Mouse (Mus musculus) midbrain, embryonic 11.5 days (tissue): ENCODE measurements at regions not wholly inside any gene's neighbourhood (a gene's known extent, or its start where the extent isn't known, plus 50 kb on each side); places are given as distances from the start of the nearest gene placed in this dataset.

Source experiments
- ATAC-seq: fragments of 200-750 bp; cut with Nextera tagmentation; 2 replicates; pipeline ENCODE4 v1.8.0; 2017; ENCODE audit warnings: moderate TSS enrichment, moderate library complexity; ENCODE audit not compliant: low FRiP score
- DNase-seq: peaks from one replicate; pipeline ENCODE4 v3.0.0; 2015; ENCODE audit warnings: low spot score; ENCODE audit errors: missing footprints
- H3K27ac ChIP-seq: fragments of 300-500 bp; sonication (generic); 2 replicates; pipeline ENCODE4 v1.5.1; 2014; ENCODE audit warnings: low read depth, low read length
- H3K27me3 ChIP-seq: fragments of 300-500 bp; sonication (generic); 2 replicates; pipeline ENCODE4 v1.6.1; 2014; ENCODE audit warnings: mild to moderate bottlenecking, low read length, moderate library complexity, mixed read lengths; ENCODE audit not compliant: control insufficient read depth, insufficient read depth
- H3K36me3 ChIP-seq: fragments of 300-500 bp; sonication (generic); 2 replicates; pipeline ENCODE4 v1.6.1; 2014; ENCODE audit warnings: mild to moderate bottlenecking, low read length, moderate library complexity, mixed read lengths; ENCODE audit not compliant: control insufficient read depth, insufficient read depth
- H3K4me1 ChIP-seq: fragments of 300-500 bp; sonication (generic); 2 replicates; pipeline ENCODE4 v1.6.1; 2014; ENCODE audit warnings: low read length; ENCODE audit not compliant: control insufficient read depth, insufficient read depth
- H3K4me2 ChIP-seq: fragments of 300-500 bp; sonication (generic); 2 replicates; pipeline ENCODE4 v1.6.1; 2014; ENCODE audit warnings: mild to moderate bottlenecking, moderate library complexity
- H3K4me3 ChIP-seq: fragments of 300-500 bp; sonication (generic); 2 replicates; pipeline ENCODE4 v1.5.1; 2014; ENCODE audit warnings: low read depth, low read length
- H3K9ac ChIP-seq: fragments of 300-500 bp; sonication (generic); 2 replicates; pipeline ENCODE4 v1.6.1; 2014; ENCODE audit warnings: low read length
- H3K9me3 ChIP-seq: fragments of 300-500 bp; sonication (generic); 2 replicates; pipeline ENCODE4 v1.6.1; 2016; ENCODE audit warnings: low read length; ENCODE audit not compliant: control insufficient read depth
- WGBS: fragments of 180-500 bp; shearing (Covaris S2); extraction: QIAGEN DNeasy Blood & Tissue Kit; methylation state at CpG from one replicate; pipeline ENCODE4 v1.1.7; 2014; 5-methylcytosine and 5-hydroxymethylcytosine counted together

DNA sequence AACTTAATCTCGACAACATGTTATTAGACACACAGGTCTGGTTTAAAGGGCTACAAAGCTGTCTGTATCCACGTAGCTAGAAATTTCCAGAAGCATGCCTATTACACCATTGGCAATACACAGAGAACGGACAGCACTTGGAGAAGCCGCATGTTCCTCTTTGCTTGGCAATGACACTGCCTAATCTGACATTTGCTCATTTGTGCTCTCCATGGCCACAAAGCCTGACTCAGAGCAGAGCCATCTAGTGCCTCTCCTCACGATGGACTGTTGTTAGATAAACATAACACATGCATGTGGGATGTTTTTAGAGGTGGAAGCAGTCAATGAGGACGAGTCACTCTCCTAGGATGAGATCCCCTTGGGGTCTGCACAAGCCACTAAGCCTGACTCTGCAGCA, 615.9 kb downstream of the Nedd1 start:
- no peaks in the 10 kb centered on the region for H3K36me3 ChIP-seq
- WGBS: 86% methylated on average over 6 of the region's 6 CpGs

DNA sequence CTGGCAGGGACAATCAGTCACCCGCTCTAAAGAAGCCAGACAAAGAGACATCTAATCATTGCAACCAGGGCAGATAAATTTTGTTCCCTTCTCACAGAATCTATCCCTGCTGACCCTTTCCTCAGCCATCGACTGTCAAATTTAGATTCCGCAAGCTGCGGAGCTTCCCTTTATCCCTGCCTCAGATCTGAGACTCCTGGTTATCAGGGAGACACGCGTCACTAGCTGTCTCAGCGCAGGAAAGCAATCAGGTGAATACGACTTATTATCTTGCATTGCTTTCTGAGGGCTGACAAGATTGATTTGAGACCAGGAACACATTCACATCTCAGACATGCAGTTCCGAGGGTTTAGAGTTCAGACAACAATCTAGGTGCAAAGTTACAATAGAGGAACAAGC, 618.3 kb downstream of the Nedd1 start:
- WGBS: 65% methylated on average over 9 of the region's 9 CpGs
- H3K9me3 ChIP-seq: no peaks in the 10 kb centered on the region
- no peak overlapping the region for H3K4me2 ChIP-seq
- no peak overlapping the region for H3K4me3 ChIP-seq
- H3K4me1 ChIP-seq: peaks cover 9% of the 10 kb centered on the region
- no peaks in the 10 kb centered on the region for H3K36me3 ChIP-seq
- DNase-seq (no peak), ATAC-seq (no peak)
- no peak overlapping the region for H3K9ac ChIP-seq
- peak overlapping the region; percentile 47 for H3K27ac ChIP-seq
- H3K27me3 ChIP-seq: no peaks in the 10 kb centered on the region

More for the DNA sequence above, 615.9 kb downstream of the Nedd1 start:
- Histone ChIP-seq H3K9ac (no peak overlapping the region), H3K4me3 (no peak overlapping the region), H3K4me2 (no peak overlapping the region), H3K9me3 (no peaks in the 10 kb centered on the region), H3K27me3 (no peaks in the 10 kb centered on the region), H3K4me1 (peaks cover 6% of the 10 kb centered on the region), H3K27ac (no peak overlapping the region)
- DNase-seq: no peak
- no peak for ATAC-seq

DNA sequence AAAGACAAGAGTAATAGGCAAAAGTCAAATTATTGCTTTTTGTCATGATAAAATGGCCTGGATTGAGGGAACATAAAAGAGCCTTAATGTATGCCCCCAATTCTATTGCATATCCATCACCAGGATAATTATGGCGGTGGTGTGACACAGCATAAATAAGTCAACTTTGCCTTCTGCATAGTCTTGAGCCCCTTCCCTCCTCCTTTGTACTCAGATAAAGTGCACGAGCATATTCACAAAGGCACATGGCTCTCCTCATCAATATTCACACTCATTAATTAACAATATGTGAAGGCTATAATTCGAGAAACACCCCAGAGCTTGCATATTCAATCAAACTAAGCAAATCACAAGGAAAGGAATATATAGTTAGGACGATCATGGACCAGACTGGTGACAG, 619.5 kb downstream of the Nedd1 start:
- Histone ChIP-seq H3K4me2 (no peak overlapping the region), H3K27ac (no peak overlapping the region), H3K4me1 (peaks cover 9% of the 10 kb centered on the region), H3K36me3 (no peaks in the 10 kb centered on the region), H3K9ac (no peak overlapping the region), H3K27me3 (no peaks in the 10 kb centered on the region), H3K9me3 (no peaks in the 10 kb centered on the region), H3K4me3 (no peak overlapping the region)
- DNase-seq: no peak
- ATAC-seq: peak; percentile 30; the same call in 1 of the 2 replicates
- WGBS: 63% methylated on average over 4 of the region's 4 CpGs

DNA sequence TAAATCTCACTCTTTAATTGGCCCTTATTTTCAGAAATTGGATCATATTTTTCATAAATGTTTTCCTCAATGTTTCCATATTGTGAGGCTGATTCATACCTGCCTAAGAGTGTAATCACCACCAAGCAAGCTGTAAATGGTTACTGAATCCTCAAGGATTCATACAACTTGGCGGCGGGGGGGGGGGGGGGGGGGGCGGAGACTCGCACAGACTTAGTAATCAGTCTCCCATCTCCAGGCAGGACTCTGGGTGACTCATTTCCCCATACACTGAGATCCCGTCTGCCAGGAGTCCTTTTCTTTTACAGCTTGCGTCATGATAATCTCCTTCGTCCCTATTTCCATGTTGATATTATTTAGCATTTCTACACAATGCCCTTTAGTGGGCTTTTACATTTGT, 624.7 kb downstream of the Nedd1 start:
- no peaks in the 10 kb centered on the region for H3K27me3 ChIP-seq
- H3K4me1 ChIP-seq: peaks cover 6% of the 10 kb centered on the region; the same call in 1 of the 2 replicates
- H3K9ac ChIP-seq: no peak overlapping the region
- DNase-seq (no peak), ATAC-seq (peak; percentile 49; the same call in 1 of the 2 replicates)
- no peak overlapping the region for H3K4me2 ChIP-seq
- H3K36me3 ChIP-seq: no peaks in the 10 kb centered on the region; the same call in 1 of the 2 replicates
- no peak overlapping the region for H3K4me3 ChIP-seq
- no peak overlapping the region for H3K27ac ChIP-seq
- WGBS: 22% methylated on average over 6 of the region's 7 CpGs
- no peaks in the 10 kb centered on the region for H3K9me3 ChIP-seq

DNA sequence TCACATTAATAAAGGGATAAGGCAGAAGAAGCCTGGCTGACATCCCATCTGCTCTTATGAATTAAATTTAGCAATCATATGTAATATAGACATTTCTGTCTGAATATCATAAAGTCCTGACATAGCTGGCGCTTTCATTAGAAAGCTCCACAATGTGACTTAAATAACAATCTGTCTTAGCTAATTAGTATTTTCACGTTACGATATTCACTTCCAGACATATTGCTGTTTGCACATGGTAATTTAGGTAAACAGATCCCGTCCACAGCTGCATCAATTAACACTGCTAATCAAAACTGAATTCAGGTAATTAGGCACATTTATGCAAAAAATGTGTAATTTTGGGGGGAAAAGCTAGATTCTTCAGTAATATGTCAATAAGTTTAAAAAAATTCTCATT, 625.1 kb downstream of the Nedd1 start:
- no peak overlapping the region for H3K4me3 ChIP-seq
- H3K9ac ChIP-seq: no peak overlapping the region
- no peaks in the 10 kb centered on the region for H3K9me3 ChIP-seq
- no peak for ATAC-seq
- no peak for DNase-seq
- 80% methylated on average over 4 of the region's 4 CpGs for WGBS
- H3K27me3 ChIP-seq: no peaks in the 10 kb centered on the region
- no peak overlapping the region for H3K4me2 ChIP-seq
- H3K4me1 ChIP-seq: peaks cover 9% of the 10 kb centered on the region
- H3K36me3 ChIP-seq: no peaks in the 10 kb centered on the region; the same call in 1 of the 2 replicates
- H3K27ac ChIP-seq: no peak overlapping the region

DNA sequence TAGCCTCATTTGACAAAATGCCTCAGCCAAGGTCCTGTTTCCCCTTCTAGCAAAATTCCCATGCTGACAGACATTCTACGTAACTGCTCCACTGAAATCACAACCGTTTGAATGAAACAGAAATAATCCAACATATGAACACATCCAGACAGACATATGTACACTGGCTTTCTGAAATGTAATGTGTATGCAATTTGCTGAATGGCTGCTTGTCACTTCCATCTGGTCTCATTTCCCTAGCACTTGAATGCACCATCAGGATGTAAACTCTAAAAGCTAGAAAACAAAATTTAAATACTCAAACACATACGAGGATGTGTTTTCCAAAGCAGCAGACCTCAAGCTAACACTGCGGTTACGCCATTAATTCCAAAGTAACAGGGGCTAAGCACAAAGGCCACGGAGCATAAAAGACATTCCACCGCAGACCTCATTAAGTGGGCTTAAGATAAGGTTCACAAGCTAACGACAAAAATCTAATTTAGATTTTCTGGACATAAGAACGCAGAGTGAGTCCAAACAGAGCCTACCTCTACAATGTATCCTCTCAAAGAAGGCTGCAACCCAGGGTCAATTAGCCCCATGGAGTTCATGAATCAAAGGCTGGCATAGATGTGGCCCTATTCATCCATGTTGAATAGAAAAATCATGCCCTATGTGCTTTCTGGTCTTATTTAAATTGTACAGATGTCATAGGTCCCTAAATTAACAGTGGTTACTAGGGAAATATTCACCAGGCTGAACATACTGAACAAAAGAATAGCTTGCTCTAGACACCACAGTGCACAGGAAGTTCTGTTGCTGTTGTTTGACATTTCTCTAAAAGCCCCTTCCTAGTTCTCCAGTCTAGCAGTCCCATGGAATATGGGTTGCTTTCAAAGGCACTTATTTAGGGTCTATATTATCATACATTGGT, 630.5 kb downstream of the Nedd1 start:
- no peaks in the 10 kb centered on the region for H3K27me3 ChIP-seq
- H3K27ac ChIP-seq: no peak overlapping the region
- peaks cover 8% of the 10 kb centered on the region; the same call in 1 of the 2 replicates for H3K4me1 ChIP-seq
- no peak for DNase-seq
- H3K4me2 ChIP-seq: no peak overlapping the region
- H3K4me3 ChIP-seq: no peak overlapping the region
- no peak overlapping the region for H3K9ac ChIP-seq
- 38% methylated on average over 9 of the region's 9 CpGs for WGBS
- no peaks in the 10 kb centered on the region; the same call in 1 of the 2 replicates for H3K36me3 ChIP-seq
- H3K9me3 ChIP-seq: no peaks in the 10 kb centered on the region
- ATAC-seq: peak; percentile 58; the same call in 1 of the 2 replicates

DNA sequence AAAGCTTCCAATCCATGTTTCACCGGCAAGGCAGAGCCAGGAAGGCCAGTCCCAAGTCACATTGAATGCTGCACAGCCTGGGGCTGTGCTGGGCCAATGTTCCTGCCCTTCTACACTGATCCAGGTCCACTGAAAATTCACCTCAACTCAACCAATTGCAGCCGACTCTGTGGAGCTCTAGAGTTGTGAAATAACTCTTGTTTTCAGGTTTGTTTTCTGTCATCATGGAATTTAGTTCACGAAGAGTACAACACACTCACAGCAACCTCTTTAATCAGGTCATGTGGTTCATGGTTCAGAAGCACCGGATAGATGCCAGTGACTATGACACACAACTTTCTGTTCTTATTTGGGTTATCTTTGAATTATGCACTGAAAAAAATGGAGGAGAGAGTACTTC, 640.1 kb downstream of the Nedd1 start:
- Histone ChIP-seq H3K9ac (no peak overlapping the region), H3K36me3 (no peaks in the 10 kb centered on the region), H3K4me1 (peaks cover 27% of the 10 kb centered on the region), H3K27ac (peak overlapping the region; percentile 17; the same call in 1 of the 2 replicates), H3K4me3 (no peak overlapping the region), H3K9me3 (no peaks in the 10 kb centered on the region), H3K4me2 (no peak overlapping the region), H3K27me3 (no peaks in the 10 kb centered on the region)
- DNase-seq (no peak), ATAC-seq (no peak)
- WGBS: 70% methylated on average over 4 of the region's 4 CpGs

DNA sequence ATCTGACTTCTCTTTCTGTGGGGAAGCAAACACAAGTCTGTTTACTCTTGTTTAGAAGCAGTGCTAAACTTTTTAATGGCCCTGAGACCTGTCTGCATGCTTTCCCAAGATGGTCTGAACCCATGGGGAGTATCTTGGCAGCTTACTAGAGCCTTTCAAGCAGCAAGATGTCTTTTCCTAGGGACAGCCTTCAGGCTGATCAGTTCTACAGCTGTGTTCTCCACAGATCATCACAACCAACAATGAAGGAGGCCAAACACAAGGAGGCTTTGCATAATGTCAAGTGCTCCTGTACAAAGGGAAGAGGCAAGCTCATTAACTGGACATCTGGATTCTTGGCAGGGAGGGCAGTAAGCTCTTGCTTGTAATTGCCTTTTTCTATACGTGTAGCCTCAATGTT, 641.0 kb downstream of the Nedd1 start:
- ATAC-seq: peak; percentile 67
- no peak overlapping the region for H3K4me3 ChIP-seq
- DNase-seq: peak; percentile 89
- no peaks in the 10 kb centered on the region for H3K36me3 ChIP-seq
- H3K27ac ChIP-seq: peak overlapping the region; percentile 68
- H3K4me1 ChIP-seq: peaks cover 28% of the 10 kb centered on the region
- no peak overlapping the region for H3K9ac ChIP-seq
- H3K27me3 ChIP-seq: no peaks in the 10 kb centered on the region
- no peak overlapping the region for H3K4me2 ChIP-seq
- H3K9me3 ChIP-seq: no peaks in the 10 kb centered on the region
- WGBS: 4% methylated on average over 1 of the region's 1 CpGs

DNA sequence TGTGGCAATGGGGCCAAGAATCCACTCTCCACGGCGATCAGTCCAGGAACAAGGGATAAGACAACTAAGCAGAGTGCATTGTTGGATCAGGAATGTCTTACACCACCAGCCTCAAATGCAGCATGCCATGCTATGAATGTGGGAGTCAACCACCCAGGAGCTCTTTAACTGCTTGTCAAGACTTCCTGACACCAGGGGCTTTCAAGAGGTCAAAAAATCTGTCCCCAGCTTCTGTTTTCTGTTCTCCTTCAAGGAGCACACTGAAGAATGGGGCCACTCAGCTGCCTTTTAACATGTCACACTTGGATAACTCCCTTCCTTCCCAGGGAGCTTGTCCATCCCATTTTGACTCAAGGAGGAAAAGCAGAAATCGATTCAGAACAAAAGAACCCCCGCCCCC, 642.8 kb downstream of the Nedd1 start:
- Histone ChIP-seq H3K36me3 (no peaks in the 10 kb centered on the region), H3K4me1 (peaks cover 44% of the 10 kb centered on the region), H3K27ac (peak overlapping the region; percentile 53), H3K4me3 (no peak overlapping the region), H3K9ac (no peak overlapping the region), H3K9me3 (no peaks in the 10 kb centered on the region), H3K4me2 (no peak overlapping the region), H3K27me3 (no peaks in the 10 kb centered on the region)
- ATAC-seq (peak; percentile 12; the same call in 1 of the 2 replicates), DNase-seq (peak; percentile 90)
- 2% methylated on average over 4 of the region's 4 CpGs for WGBS
